Mouse (Mus musculus) left cerebral cortex, postnatal 10 days (tissue): ENCODE results near the gene Spdye4a. TPM values are rescaled to one million over a fixed set of nuclear protein-coding genes. Genes with fewer than 3 reads are reported as not detected.
"Not testable (repeated sequence)": the region's sequence is repeated elsewhere in the genome, so short reads cannot be mapped to it uniquely, and the experiment has no call there.

Source experiments
- DNase-seq, 2 experiments: peaks; one replicate each; pipeline ENCODE4 v3.0.0; 2021 to 2022; ENCODE audit warnings: low spot score in 2 of 2, mixed read lengths in 1 of 2; ENCODE audit errors: extremely low spot score in 1 of 2
- intact Hi-C: fragments of 180-260 bp; cut with DNase I; formaldehyde crosslinking; loops from one replicate; pipeline ENCODE4 v1.15.1; 2025
- total RNA-seq, 2 experiments: library from RNA; stranded (reverse); gene quantifications; 2 replicates each; pipeline ENCODE4 v1.2.3; 2021

The Spdye4a gene
- total RNA-seq, 2 experiments from 2014 or later: not detected

- no peak for DNase-seq
- intact Hi-C loops: no loop called here
Observed at GRCm38 (mm10) chr5:143244926-143245325, 18.2 kb upstream of the Spdye4a start.

- intact Hi-C loops: loop anchor here (5.0 kb wide), 1 partner anchor 71 kb away; no protein-coding TSS in a partner anchor
- DNase-seq: no peak
Observed at GRCm38 (mm10) chr5:143236036-143236435, 9.3 kb upstream of the Spdye4a start.

GRCm38 (mm10) chr5:143235028-143235693 is 8.5 kb upstream of the Spdye4a start, which contains the start of gene Zfp12:
Gene Zfp12 (plus strand): TSS chr5:143235163.
- intact Hi-C loops: loop anchor here (2.0 to 5.0 kb wide), 2 partner anchors 54 to 72 kb away; partner anchors contain the start of genes Rbak and Spdye4b
- peak; percentile 95 to 96 for DNase-seq

GRCm38 (mm10) chr5:143222287-143222686 is 4.4 kb downstream of the Spdye4a start:
- intact Hi-C loops: no loop called here
- DNase-seq: no peak

- intact Hi-C loops: no loop called here
- DNase-seq: no peak
Observed at GRCm38 (mm10) chr5:143220996-143221395, 5.7 kb downstream of the Spdye4a start.

- intact Hi-C loops: no loop called here
- no peak for DNase-seq
Observed at GRCm38 (mm10) chr5:143213832-143214231, 12.9 kb downstream of the Spdye4a start.

GRCm38 (mm10) chr5:143205015-143205414 is 21.7 kb downstream of the Spdye4a start:
- intact Hi-C loops: no loop called here
- DNase-seq: no peak

- intact Hi-C loops: no loop called here
- no peak for DNase-seq
Observed at GRCm38 (mm10) chr5:143196506-143196905, 30.2 kb downstream of the Spdye4a start.

GRCm38 (mm10) chr5:143195166-143195565 is 31.5 kb downstream of the Spdye4a start:
- no peak for DNase-seq
- intact Hi-C loops: no loop called here

GRCm38 (mm10) chr5:143194747-143195146 is 31.9 kb downstream of the Spdye4a start:
- intact Hi-C loops, DNase-seq: not testable (repeated sequence)

GRCm38 (mm10) chr5:143192806-143193205 is 33.9 kb downstream of the Spdye4a start:
- intact Hi-C loops: no loop called here
- no peak for DNase-seq

GRCm38 (mm10) chr5:143188014-143188413 is 38.7 kb downstream of the Spdye4a start:
- DNase-seq, intact Hi-C loops: not testable (repeated sequence)

- peak; percentile 95 to 96 for DNase-seq
- intact Hi-C loops: loop anchor here (2.0 kb wide), 1 partner anchor 54 kb away; the partner anchor contains the start of gene Zfp12
Observed at GRCm38 (mm10) chr5:143180255-143181076, 46.2 kb downstream of the Spdye4a start, which contains the start of the genes Rbak and Spdye4b. Gene Rbak (minus strand): TSS chr5:143180775. Gene Spdye4b (plus strand): TSS chr5:143181017.

- intact Hi-C loops: loop anchor here (10.0 kb wide), 1 partner anchor 116 kb away; the partner anchor contains the start of gene Zfp853
- DNase-seq: no peak
Observed at GRCm38 (mm10) chr5:143179179-143179578, 47.5 kb downstream of the Spdye4a start.

- intact Hi-C loops: loop anchor here (10.0 kb wide), 1 partner anchor 117 kb away; the partner anchor contains the start of gene Zfp853
- no peak for DNase-seq
Observed at GRCm38 (mm10) chr5:143177541-143178200, 49.0 kb downstream of the Spdye4a start.

- no peak for DNase-seq
- intact Hi-C loops: loop anchor here (10.0 kb wide), 1 partner anchor 119 kb away; the partner anchor contains the start of gene Zfp853
Observed at GRCm38 (mm10) chr5:143175970-143176369, 50.7 kb downstream of the Spdye4a start.
